Mouse (Mus musculus): ENCODE results near the gene Ttc23l. TPM values are rescaled to one million over a fixed set of nuclear protein-coding genes. Genes with fewer than 3 reads are reported as not detected.
"Not testable (repeated sequence)": the region's sequence is repeated elsewhere in the genome, so short reads cannot be mapped to it uniquely, and the experiment has no call there.

Gene Ttc23l
- total RNA-seq (2021): not detected
- long read RNA-seq, experiment 1: 0 reads
- long read RNA-seq, experiment 2: 0 reads

DNA sequence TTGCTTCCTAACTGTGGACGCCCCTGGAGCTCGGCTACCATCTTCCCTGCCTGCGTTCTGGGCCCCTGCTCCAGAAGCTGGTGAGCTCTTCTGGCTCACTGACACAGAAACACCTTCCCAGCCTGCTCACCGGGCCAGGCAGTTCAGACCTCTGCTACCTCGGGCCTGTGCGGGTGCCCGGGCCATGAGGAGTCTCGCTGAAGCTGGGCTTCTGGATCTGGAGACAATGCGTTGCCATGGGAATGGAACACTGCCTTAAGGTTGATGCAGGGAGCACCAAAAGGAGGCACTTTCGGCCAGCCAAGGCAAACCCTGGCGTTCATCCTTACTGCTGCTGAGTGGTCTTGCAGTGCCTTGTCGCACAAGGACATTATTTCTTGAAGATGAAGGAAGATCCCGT, at the start of gene Ttc23l:
Ttc23l (minus strand) TSS at position 204 of the 400 bp plus-strand sequence.
- intact Hi-C loops (cut with DNase I; ENCODE audit: low total_unique reads): no loop called here
- no peak for DNase-seq

DNA sequence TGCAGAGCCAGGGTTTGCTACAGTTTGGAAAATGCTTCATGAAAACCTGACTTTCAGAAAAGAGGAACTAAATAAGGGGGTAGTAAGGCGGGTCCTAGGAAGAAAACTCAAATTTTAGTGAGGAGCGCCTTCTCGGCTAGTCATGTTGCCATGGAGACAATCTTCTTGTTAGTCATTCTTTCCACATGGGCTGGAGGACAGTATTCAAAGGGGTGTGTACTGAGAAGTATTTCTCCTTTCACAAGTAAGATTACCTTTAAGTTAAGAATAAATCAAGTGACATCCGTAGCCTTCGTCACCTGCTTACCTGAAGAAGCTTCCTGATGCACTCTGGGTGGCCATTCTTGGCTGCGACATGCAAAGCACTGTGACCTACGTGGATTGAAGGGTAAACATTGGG, 40.9 kb upstream of the Ttc23l start:
- no peak for DNase-seq
- intact Hi-C loops (cut with DNase I; ENCODE audit: low total_unique reads): no loop called here

DNA sequence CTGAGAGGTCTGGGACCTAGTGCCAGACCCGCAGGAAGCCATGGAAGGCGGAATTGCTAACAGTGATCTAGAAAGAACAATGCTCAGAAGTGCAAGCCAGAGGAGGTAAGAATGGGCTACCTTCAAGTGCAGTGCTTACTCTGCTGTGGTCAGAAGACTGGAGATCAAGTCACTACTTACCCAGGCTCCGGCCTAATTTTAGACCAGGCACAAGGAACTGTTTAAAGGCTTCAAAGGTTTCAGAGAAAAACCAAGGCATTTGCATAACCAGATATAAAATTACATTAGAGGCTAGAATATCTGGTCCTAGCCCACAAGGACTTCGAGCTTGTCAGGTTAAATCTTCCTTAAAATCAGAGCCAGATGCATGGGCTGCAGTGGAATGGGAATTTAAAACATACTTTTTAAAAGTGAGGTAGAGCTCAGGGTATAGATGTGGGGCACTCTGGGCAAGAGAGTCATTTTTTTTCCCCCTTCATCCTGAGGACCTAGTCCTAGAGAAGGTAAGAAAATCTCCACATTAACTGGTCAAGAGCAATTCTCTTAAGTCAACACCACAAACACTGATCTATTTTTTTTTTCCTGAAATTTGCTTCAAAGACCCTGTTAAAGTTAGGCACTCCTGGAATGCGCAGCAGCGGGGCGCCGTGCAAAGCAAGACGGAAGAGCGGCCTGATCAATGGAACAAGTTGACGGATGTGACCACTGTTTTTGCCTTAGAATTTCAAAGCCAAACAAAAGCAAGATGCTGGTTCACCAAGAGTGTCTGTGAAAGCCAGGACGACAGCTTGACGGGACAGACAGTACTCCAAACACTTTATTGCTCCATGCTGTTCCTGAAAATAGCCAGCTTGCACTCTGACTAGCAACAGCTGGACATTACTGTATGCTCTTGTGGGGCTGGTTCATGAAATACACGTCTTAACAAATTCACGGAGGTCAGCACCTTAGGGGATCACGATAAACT, 40.1 kb upstream of the Ttc23l start:
- no peak for DNase-seq
- intact Hi-C loops (cut with DNase I; ENCODE audit: low total_unique reads): no loop called here

DNA sequence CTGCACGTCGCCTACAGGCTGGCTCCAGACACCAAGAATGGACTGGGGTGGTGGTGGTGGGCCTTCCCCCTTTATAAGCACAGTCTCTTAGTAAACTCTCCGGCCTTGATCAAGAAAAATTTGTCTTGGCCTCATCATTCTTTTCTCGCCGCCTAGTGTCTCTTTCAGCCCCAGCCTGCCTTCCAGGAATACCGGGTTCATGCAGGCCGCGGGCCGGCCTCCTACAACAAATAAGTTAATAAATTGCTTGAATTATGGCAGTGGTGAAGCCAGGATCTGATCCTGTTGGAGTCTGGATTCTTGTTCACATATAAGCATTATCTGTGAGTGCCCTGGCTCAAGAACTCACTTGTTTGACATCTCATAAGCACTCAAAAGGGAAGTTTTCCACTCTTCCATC, 38.4 kb upstream of the Ttc23l start:
- intact Hi-C loops (cut with DNase I; ENCODE audit: low total_unique reads): no loop called here
- no peak for DNase-seq

DNA sequence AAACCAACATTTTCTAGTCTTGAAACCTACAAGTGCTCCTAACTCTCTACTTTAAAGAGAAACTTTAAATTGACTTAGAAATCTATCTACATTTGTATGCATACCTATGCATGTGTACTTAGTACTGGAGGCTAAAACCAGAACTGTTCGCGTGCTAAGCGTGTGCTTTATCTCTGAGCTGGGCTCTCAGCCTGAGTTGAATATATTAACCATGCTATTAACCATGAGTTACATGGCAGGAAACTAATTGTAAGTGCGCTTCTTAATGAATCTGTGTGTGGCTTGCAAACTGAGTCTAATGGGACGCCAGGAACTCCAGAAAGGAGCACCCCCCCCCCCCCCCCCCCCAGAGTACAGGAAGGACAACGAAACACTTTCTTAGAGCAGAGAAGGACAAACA, 36.9 kb upstream of the Ttc23l start:
- no peak for DNase-seq
- intact Hi-C loops (cut with DNase I; ENCODE audit: low total_unique reads): no loop called here

DNA sequence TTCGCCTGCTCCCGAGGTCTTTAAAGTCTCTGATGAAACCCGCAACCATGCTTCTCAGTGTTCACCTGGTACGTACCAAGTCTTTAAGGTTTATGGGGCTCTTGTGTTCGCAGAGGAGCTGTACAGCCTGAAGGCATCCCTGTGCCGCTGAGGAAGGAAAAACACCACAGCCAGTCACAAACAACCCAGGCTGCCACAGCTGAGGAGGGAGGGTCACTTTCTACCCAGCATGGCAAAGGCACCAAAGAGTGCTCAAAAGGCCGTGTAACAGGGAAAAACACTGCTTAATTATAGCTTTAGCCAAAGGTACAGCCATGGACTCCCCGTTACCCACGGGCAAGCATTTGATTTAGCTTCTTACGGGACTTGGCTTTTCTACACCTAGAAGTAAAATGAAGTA, 36.4 kb upstream of the Ttc23l start:
- no peak for DNase-seq
- intact Hi-C loops (cut with DNase I; ENCODE audit: low total_unique reads): no loop called here

DNA sequence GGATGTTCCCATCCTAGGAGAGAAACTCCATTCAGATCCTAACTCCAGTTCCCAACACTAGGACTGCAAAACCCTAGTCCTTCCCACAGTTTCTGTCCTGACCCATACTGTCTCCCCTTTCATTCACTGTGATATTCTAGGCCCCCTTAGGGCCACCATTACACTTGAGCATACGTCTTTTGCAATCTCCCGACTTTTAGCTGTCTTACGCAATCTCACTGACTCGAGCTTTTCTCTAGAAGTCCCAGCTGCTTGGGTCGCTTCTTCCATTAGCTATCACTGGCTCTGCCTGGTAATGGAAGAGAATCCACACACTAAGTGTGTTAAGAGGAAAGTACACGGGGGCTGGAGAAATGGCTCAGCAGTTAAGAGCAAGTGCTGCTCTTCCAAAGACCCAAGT, 34.6 kb upstream of the Ttc23l start:
- intact Hi-C loops (cut with DNase I; ENCODE audit: low total_unique reads): no loop called here
- no peak for DNase-seq

DNA sequence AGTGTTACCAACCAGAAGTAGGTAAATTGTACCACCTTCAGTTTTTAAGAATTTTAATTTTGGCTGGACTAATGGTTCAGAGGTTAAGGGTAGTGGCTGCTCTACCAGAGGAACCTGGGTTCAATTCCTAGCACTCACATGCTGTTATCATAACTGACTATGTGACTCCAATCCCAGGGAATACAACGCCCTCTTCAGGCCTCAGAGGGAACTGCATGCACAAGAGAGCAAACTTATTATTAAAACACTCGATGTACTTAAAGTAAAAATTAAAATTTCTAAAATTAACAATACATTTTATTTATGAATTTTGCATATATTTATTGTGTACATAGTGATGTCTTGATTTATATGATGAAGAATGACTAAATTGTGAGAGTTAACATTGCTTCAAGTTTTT, 28.1 kb upstream of the Ttc23l start:
- DNase-seq: no peak
- intact Hi-C loops (cut with DNase I; ENCODE audit: low total_unique reads): no loop called here

DNA sequence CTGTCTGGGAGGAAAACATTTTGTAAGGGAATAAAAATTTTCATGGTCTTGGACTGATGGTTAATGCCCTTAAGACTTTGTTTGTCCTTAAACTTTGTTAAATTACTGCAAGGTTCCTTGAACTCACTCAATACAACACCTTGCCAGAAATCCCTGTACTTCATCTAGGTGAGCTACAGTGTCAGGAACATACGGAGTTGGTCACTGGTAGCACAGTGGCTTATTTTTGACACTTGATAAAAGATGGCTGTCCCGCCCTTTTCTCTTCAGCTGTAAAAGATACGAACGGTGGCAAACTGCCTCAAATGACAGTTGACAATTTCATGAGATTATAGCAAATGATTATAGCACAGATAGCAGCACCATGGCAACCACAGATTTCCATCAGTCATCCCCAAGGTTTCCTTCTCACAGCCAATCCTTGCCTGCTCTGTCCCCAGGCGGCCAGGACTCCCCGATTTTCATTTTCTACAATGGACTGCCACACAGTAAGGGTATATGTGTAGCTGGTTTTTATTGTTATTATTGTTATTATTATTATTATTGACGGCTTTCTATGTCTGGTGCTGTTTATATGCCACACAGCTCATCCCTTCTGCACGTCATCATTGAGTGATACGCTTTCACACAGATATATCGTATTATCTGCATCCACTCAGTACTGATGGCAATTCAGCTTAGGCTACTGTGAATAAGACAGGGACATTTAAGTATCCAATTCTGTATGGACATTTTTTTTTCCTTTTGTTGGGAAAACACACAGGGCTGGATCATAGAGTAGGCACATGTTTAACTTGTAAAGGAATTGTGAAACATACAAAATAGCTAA, 26.1 kb upstream of the Ttc23l start:
- no peak for DNase-seq
- intact Hi-C loops (cut with DNase I; ENCODE audit: low total_unique reads): no loop called here

DNA sequence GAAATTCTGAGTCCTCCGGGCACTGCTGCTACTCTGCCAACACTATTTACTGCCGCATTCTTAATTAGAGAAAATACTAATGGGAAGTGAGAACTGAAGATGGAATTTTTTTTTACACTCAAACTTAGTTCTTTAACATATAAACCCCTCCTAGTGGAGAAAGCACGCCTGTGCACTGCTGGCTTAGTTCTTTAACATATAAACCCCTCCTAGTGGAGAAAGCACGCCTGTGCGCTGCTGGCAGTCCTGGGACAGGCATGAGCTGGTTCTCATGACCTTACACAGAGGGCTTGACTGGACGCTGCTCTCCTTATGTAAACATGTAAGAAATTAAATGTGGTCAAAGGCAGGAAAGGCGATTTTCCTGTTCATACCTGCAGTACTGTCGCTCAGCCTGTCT, 24.9 kb upstream of the Ttc23l start:
- intact Hi-C loops (cut with DNase I; ENCODE audit: low total_unique reads): no loop called here
- peak; percentile 66 for DNase-seq

DNA sequence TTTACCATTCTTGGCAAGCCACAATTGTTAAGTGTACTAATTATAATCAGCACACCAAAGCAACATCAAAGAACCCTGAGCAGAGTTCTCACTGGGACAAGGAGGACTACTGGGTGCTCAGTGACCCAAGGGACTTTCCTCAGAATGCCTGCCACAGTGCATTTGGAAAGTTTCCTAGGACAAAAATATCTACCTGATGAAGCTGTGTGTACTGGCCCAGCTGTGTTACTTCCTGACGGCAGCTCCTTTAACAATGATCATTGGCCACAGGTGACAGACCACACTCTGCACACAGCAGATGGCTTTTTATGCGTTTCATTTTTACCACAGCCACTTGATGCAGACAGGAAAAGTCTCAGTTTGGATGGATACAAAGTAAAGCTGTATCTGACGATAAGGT, 20.7 kb upstream of the Ttc23l start:
- intact Hi-C loops (cut with DNase I; ENCODE audit: low total_unique reads): no loop called here
- no peak for DNase-seq

DNA sequence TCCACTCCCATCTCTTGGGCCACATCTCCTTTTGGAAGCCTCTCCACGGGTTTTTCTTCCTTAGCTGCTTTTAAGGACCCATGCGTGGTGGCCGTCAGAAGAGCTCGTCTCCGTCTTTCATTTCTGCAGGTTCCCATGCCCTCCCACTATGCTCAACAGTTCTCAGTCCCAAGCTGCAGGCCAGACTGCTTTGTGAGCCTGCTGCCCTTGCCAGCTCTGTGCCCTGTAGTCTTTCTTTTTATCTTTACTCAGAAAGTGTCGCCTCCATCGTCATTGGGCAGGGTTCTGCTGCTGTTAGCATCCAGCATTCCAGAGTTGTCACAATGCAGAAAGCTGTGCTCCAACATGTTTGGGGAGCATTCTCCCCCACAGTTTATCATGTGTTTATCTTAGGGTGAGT, 8.0 kb upstream of the Ttc23l start:
- intact Hi-C loops (cut with DNase I; ENCODE audit: low total_unique reads): no loop called here

DNA sequence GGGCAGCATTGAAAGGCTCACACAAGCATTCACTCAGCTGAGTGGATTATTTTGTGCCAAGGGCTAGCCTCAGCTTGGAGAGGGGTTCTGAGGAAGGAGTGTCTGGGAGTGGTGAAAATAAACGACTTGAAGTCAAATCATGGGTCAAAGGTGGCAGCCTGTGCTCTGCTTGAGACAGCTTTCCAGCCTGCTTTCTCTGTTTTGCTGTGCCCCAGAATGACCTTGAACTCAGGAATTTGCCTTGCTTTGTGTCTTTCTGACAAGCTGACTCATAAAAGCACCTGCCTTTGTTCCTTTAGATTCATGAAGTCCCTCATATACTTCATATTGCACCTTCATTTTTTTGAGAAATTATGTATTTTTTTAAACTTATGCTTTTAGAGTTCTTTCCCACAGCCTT, 5.7 kb upstream of the Ttc23l start:
- intact Hi-C loops (cut with DNase I; ENCODE audit: low total_unique reads): no loop called here
- no peak for DNase-seq

More for the DNA sequence above, 8.0 kb upstream of the Ttc23l start:
- DNase-seq: no peak

DNA sequence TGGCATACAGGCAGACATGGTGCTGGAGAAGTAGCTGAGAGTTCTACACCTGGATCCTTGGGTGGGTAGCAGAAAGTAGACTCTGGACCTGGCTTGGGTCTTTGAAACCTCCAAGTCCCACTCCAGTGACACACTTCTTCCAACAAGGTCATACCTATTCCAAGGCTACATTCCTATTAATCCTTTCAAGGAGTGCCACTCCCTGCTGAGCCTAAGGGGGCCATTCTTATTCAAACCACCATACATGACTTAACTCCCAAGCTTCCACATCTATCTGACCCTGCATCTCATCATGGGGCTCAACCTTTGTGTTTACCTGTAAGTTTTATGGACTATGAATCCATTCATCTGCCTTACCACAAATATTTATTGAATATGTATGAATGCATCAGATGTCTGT, 3.8 kb upstream of the Ttc23l start:
- DNase-seq: no peak
- intact Hi-C loops (cut with DNase I; ENCODE audit: low total_unique reads): no loop called here

DNA sequence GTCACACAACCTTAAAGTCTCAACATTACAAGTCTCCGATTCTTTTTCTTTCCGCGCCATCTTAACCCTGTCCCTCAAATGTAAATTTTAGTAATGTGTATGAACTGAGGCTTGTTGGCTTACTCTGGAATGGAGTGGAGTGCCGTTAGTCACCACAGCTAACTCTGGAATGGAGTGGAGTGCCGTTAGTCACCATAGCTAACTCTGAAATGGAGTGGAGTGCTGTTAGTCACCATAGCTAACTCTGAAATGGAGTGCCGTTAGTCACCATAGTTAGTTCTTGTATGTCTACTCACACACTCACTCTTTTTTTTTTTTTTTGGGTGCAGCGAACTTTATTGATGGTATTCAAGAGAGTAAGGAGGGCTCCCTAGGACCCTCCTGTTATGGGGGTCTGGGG, 1.5 kb upstream of the Ttc23l start:
- intact Hi-C loops (cut with DNase I; ENCODE audit: low total_unique reads): no loop called here
- DNase-seq: no peak

DNA sequence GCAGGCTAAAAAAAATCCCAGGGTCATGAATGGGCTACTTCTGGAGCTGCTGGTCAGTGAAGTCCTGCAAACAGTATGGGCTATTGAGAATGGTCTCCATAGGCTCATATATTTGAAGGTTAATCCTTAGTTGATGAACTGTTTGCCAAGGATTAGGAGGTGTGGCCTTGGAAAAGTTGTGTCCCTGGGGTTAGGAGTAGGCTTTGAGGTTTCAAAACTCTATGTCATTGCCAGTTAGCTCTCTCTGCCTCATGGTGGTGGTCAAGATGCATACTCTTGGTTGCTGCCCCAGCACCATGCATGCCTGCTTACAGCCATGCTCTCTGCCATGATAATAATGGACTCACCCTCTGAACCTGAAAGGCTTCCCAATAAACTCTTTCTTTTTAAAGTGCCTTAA, 4.1 kb downstream of the Ttc23l start:
- intact Hi-C loops (cut with DNase I; ENCODE audit: low total_unique reads): no loop called here
- no peak for DNase-seq

DNA sequence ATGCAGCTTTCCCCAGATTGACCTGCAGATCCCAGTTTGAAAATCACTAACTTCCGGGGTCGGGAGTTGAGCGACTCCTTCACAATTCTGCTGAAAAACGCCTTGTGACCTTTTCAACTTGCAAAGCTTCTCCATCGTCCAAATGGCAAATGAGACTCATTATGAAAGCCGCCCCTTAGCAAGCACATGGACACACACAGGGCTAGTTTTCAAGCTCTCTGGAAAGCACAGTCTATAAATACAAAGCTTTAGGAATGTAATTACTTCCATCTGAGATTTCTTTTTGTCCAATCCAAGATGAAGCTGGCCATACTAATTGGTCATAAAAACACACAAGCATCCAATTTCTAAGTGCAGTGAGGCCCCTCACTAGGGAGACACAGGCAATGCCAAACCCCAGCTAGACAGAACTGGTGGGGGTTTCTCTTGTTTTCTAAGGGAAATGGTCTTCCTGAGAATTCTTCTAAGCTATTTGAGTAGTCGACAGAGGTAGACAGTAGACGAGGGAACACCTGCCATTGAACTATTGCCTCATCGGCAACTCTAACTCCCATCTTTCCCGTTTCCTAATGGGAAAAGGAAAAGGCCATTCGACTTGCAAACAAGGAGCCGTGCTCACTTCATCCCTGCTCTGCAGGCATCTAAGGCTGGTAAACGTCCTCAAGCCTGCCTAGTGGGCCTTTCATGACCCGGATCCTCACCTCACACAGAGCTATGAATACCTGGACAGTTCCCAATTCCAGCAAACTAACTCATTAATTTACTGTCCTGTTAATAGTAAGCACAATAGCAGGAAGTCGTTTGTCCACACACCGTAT, 18.0 kb downstream of the Ttc23l start:
- intact Hi-C loops (cut with DNase I; ENCODE audit: low total_unique reads): no loop called here
- no peak for DNase-seq

DNA sequence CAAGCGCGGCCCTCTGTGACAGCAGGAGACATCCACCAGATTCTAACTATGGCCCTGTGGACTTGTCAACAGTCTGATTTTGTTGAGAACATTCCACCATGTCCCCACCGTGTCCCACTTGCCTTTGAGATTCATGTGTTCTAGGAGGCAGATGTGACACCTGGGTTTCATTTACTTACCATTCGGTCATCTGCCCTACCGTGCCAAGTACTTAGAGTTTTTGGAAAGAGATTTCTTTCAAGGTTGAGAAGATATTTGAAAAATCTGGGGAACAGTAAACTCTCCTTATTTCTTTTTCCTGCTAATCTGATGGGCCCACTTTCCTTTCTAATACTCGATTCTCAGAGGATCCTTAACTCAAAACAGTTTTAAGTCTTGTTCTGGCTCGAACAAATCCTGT, 22.5 kb downstream of the Ttc23l start:
- no peak for DNase-seq
- intact Hi-C loops (cut with DNase I; ENCODE audit: low total_unique reads): no loop called here

DNA sequence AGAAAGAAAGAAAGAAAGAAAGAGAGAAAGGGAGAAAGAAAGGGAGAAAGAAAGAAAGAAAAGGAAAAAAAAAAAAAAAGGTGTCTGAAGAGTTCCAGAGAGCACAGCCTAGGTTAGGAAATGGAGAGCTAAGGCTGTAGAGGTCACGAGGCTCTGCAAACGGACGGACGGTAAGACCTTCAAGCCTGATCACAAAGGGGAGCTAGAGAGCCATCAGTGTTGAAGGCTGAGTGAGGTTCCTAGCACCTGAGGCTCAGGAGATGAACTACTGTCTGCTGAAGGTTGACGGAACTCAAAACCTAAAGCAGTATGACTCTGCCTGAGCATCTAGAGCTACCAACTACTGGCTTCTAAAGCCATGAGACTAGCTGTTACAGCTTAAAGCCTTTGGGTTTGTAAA, 23.9 kb downstream of the Ttc23l start:
- intact Hi-C loops (cut with DNase I; ENCODE audit: low total_unique reads): no loop called here
- no peak for DNase-seq

DNA sequence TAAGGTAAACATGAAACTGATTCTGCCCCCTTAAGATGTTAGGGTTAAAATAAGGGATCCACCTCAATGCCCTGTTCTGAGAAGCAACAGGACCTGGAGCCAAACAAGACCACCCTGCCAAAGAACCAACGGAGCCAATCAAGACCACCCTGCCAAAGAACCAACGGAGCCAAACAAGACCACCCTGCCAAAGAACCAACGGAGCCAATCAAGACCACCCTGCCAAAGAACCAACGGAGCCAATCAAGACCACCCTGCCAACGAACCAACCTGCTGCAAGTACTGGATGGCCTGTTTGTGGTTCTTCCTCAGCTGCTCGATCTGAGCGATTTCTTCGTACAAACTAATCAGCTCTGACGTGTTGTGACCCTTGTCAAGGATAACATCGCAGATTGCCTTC, 25.1 kb downstream of the Ttc23l start:
- DNase-seq; intact Hi-C loops (cut with DNase I; ENCODE audit: low total_unique reads): not testable (repeated sequence)

All from gastrocnemius, postnatal 14 days (tissue).